Mouse (Mus musculus) kidney, adult 2 months (tissue): ENCODE measurements around the gene Unc13a.

Experiments used
- CTCF ChIP-seq: fragments of 200-500 bp; conservative IDR thresholded peaks from 2 replicates; pipeline ENCODE4 v1.5.1; 2011; ENCODE audit warnings: low read depth, mild to moderate bottlenecking, control low read depth, low read length, moderate library complexity, mixed read lengths; ENCODE audit not compliant: insufficient read depth, insufficient read length
- POLR2A ChIP-seq: fragments of 200-500 bp; IDR thresholded peaks from one replicate; pipeline ENCODE4 v1.6.1; 2011; ENCODE audit warnings: low read depth, low read length, control low read depth

GRCm38 (mm10) chr8:71602666-71603334 is 68.8 kb downstream of the Unc13a start:
- TF ChIP-seq POLR2A, result no peak
- TF ChIP-seq CTCF, result no peak
